Mouse (Mus musculus): ENCODE results near the gene Ubxn2a. TPM values are rescaled to one million over a fixed set of nuclear protein-coding genes. Genes with fewer than 3 reads are reported as not detected.

Ubxn2a gene
- total RNA-seq, 1 experiment from 2014 or later = 37.4 TPM

Other genes starting within 250 kb of the Ubxn2a start
- gene Fam228a, start 169.3 kb downstream of the Ubxn2a start, total RNA-seq (2021) = 0.30 and 0.86 TPM in 2 replicates
- gene Pfn4, start 138.7 kb downstream of the Ubxn2a start, total RNA-seq (2021) = 2.0 and 3.8 TPM in 2 replicates
- gene Fam228b, start 138.4 kb downstream of the Ubxn2a start, total RNA-seq (2021) = 7.9 and 10.2 TPM in 2 replicates
- 106 and 114 TPM in 2 replicates for gene Sf3b6, start 90.2 kb downstream of the Ubxn2a start, total RNA-seq (2021)
- 8.9 and 17.7 TPM in 2 replicates for gene Fkbp1b, start 66.1 kb downstream of the Ubxn2a start, total RNA-seq (2021)
- gene Wdcp, start 64.4 kb downstream of the Ubxn2a start, total RNA-seq (2021) = 9.9 and 10.0 TPM in 2 replicates
- 1.6 and 3.3 TPM in 2 replicates for gene Mfsd2b, start 33.3 kb downstream of the Ubxn2a start, total RNA-seq (2021)
- 30.6 and 34.9 TPM in 2 replicates for gene Atad2b, start 9.6 kb upstream of the Ubxn2a start, total RNA-seq (2021)